Mouse (Mus musculus) cortical plate, adult 2 months (tissue): ENCODE measurements around the gene Nek11.

Source experiments
- CTCF ChIP-seq: fragments of 200-500 bp; IDR thresholded peaks from 2 replicates; pipeline ENCODE4 v1.5.1; 2011; ENCODE audit warnings: mild to moderate bottlenecking, control low read depth, low read length; ENCODE audit not compliant: insufficient read depth; ENCODE audit errors: extremely low read depth
- POLR2A ChIP-seq: fragments of 200-500 bp; IDR thresholded peaks from 2 replicates; pipeline ENCODE4 v1.6.1; 2011; ENCODE audit warnings: mild to moderate bottlenecking, low read length, control low read depth; ENCODE audit not compliant: insufficient read depth; ENCODE audit errors: extremely low read depth

DNA sequence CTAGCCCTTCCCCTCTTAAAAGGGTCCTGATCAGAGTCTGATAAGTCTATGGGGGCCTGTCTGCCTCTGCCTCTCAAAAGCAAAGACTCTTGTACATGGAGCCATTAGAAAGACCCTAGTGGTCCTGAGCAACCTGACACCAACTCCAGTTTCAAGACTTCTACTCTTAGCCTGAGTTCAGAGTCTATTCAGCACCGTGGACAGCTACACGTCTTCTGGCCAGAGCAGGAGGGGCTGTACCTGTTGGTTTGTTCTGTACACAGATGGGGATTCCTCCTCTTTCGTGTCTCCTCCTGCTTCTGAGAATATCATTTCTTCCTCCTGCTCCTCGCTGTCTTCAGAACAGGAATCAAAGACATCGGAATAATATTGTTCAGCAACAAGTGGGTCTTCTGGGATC lies 151.3 kb downstream of the Nek11 start:
- TF ChIP-seq POLR2A (no peak), CTCF (no peak)
